Mouse (Mus musculus): ENCODE results near the gene Dpf1.
A peak's percentile ranks its signal among the peaks of the same experiment; 100 is the strongest.

- TF ChIP-seq CTCF (IDR thresholded peaks at IDR 0.05; ENCODE audit: extremely low read depth, insufficient read depth, insufficient read length, insufficient replicate concordance) (peak; percentile 74; the same call in 1 of the 2 replicates), POLR2A (IDR thresholded peaks at IDR 0.05; ENCODE audit: low read depth, low read length) (no peak)
These were observed 2.6 kb upstream of the Dpf1 start for GRCm38 (mm10) chr7:29301127-29301566.

Measured in spleen, adult 2 months (tissue).